Mouse (Mus musculus) ES-E14 (cell line): Measurements from ENCODE around the gene Gck. TPM values are rescaled to one million over a fixed set of nuclear protein-coding genes. Genes with fewer than 3 reads are reported as not detected.

Source experiments
- DNase-seq: peaks from one replicate; pipeline ENCODE4 v3.0.0-alpha.2; 2013; ENCODE audit warnings: low read depth, low spot score
- H3K27ac ChIP-seq: 2 replicates; pipeline ENCODE4 v1.5.1; 2012; ENCODE audit warnings: low read depth, mild to moderate bottlenecking, low read length, moderate library complexity, mixed read lengths; ENCODE audit not compliant: poor library complexity, insufficient read depth, severe bottlenecking
- H3K36me3 ChIP-seq: 2 replicates; pipeline ENCODE4 v1.6.1; 2012; ENCODE audit warnings: mild to moderate bottlenecking, low read length, moderate library complexity, mixed read lengths; ENCODE audit not compliant: control insufficient read depth, poor library complexity, insufficient read depth, severe bottlenecking
- H3K4me1 ChIP-seq, 2 experiments: fragments of 150-350 bp in 1 of 2; sonication (generic) in 1 of 2; 2 replicates each; pipeline ENCODE4 v1.6.1; 2012; ENCODE audit warnings: low read length in 2 of 2, mild to moderate bottlenecking in 1 of 2, mixed read lengths in 1 of 2; ENCODE audit not compliant: control insufficient read depth in 2 of 2, insufficient read depth in 2 of 2, poor library complexity in 1 of 2
- H3K4me3 ChIP-seq, 2 experiments: fragments of 150-350 bp in 1 of 2; sonication (generic) in 1 of 2; 2 replicates each; pipeline ENCODE4 v1.5.1; 2012; ENCODE audit warnings: low read length in 2 of 2, low read depth in 1 of 2, mild to moderate bottlenecking in 1 of 2, mixed read lengths in 1 of 2; ENCODE audit not compliant: insufficient read depth in 1 of 2, poor library complexity in 1 of 2, severe bottlenecking in 1 of 2
- H3K9ac ChIP-seq: 2 replicates; pipeline ENCODE4 v1.6.1; 2012; ENCODE audit warnings: low read depth, mild to moderate bottlenecking, low read length, mixed read lengths; ENCODE audit not compliant: poor library complexity, insufficient read depth, severe bottlenecking
- H3K9me3 ChIP-seq: fragments of 150-350 bp; sonication (generic); 2 replicates; pipeline ENCODE4 v1.6.1; 2012; ENCODE audit warnings: low read depth, mild to moderate bottlenecking, low read length; ENCODE audit not compliant: control insufficient read depth, insufficient read depth
- CHD2 ChIP-seq: IDR thresholded peaks from 2 replicates; pipeline ENCODE4 v1.6.1; 2014; ENCODE audit warnings: mild to moderate bottlenecking, low read depth, low read length, inconsistent platforms
- HCFC1 ChIP-seq: IDR thresholded peaks from 2 replicates; pipeline ENCODE4 v1.6.1; 2012; ENCODE audit warnings: low read length, inconsistent platforms, borderline replicate concordance; ENCODE audit not compliant: insufficient read depth
- MAFK ChIP-seq: IDR thresholded peaks from 2 replicates; pipeline ENCODE4 v1.6.1; 2014; ENCODE audit warnings: mild to moderate bottlenecking, low read depth, low read length, inconsistent platforms; ENCODE audit not compliant: insufficient read depth
- ZC3H11A ChIP-seq: IDR thresholded peaks from 2 replicates; pipeline ENCODE4 v1.6.1; 2012; ENCODE audit warnings: low read depth, mild to moderate bottlenecking, inconsistent platforms, low read length, borderline replicate concordance
- ZNF384 ChIP-seq: IDR thresholded peaks from 2 replicates; pipeline ENCODE4 v1.6.1; 2012; ENCODE audit warnings: low read depth, low read length, inconsistent platforms
- in situ Hi-C, 2 experiments: fragments of 600-800 bp; cut with MboI; formaldehyde crosslinking; loops; one replicate each; pipeline ENCODE4 v1.15.1; 2025; ENCODE audit warnings: low sequenced_read_pairs in 2 of 2, inconsistent platforms in 1 of 2; ENCODE audit not compliant: unreplicated experiment in 2 of 2
- total RNA-seq: library from RNA; depleted of rRNA; stranded (reverse); fragments of 300-350 nt; gene quantifications from 2 replicates; pipeline ENCODE4 v1.2.3, GENCODE M21; 2012

Gene Gck
- total RNA-seq, 1 experiment = 0.76 TPM

- Histone ChIP-seq H3K4me3 (no peak overlapping the region), H3K27ac (no peak overlapping the region), H3K36me3 (no peaks in the 10 kb centered on the region; the same call in 1 of the 2 replicates), H3K4me1 (peaks cover 18 to 42% of the 10 kb centered on the region in 2 experiments), H3K9ac (no peak overlapping the region), H3K9me3 (no peaks in the 10 kb centered on the region)
- TF ChIP-seq ZNF384 (no peak), ZC3H11A (no peak), CHD2 (no peak), MAFK (no peak), HCFC1 (no peak)
- no peak for DNase-seq
- in situ Hi-C loops = no loop called here
These were observed 26.2 kb upstream of the Gck start for GRCm38 (mm10) chr11:5976106-5976505.

GRCm38 (mm10) chr11:5975068-5975467 lies 25.2 kb upstream of the Gck start:
- H3K9ac ChIP-seq = no peak overlapping the region
- no peak for DNase-seq
- in situ Hi-C loops = no loop called here
- no peak overlapping the region for H3K4me3 ChIP-seq
- peaks cover 3% of the 10 kb centered on the region; the same call in 1 of the 2 replicates for H3K36me3 ChIP-seq
- H3K27ac ChIP-seq = no peak overlapping the region
- TF ChIP-seq HCFC1 = no peak
- TF ChIP-seq ZNF384 = no peak
- no peak for TF ChIP-seq MAFK
- TF ChIP-seq ZC3H11A = no peak
- TF ChIP-seq CHD2 = no peak
- peaks cover 18 to 42% of the 10 kb centered on the region in 2 experiments for H3K4me1 ChIP-seq
- no peaks in the 10 kb centered on the region for H3K9me3 ChIP-seq

- Histone ChIP-seq H3K9ac (no peak overlapping the region), H3K36me3 (peaks cover 10% of the 10 kb centered on the region; the same call in 1 of the 2 replicates), H3K9me3 (no peaks in the 10 kb centered on the region), H3K4me3 (no peak overlapping the region), H3K4me1 (peaks cover 18 to 42% of the 10 kb centered on the region in 2 experiments), H3K27ac (no peak overlapping the region)
- in situ Hi-C loops = no loop called here
- TF ChIP-seq HCFC1 (no peak), MAFK (no peak), ZC3H11A (no peak), ZNF384 (no peak), CHD2 (no peak)
- DNase-seq = no peak
These were observed 24.2 kb upstream of the Gck start for GRCm38 (mm10) chr11:5974053-5974452.

- TF ChIP-seq CHD2 (no peak), ZNF384 (no peak), MAFK (no peak), ZC3H11A (no peak), HCFC1 (no peak)
- H3K4me1 ChIP-seq = peaks cover 20 to 44% of the 10 kb centered on the region in 2 experiments
- H3K9ac ChIP-seq = no peak overlapping the region
- H3K27ac ChIP-seq = no peak overlapping the region
- H3K9me3 ChIP-seq = no peaks in the 10 kb centered on the region
- peaks cover 11% of the 10 kb centered on the region; the same call in 1 of the 2 replicates for H3K36me3 ChIP-seq
- H3K4me3 ChIP-seq = no peak overlapping the region
- no peak for DNase-seq
- in situ Hi-C loops = no loop called here
These were observed 23.3 kb upstream of the Gck start for GRCm38 (mm10) chr11:5973151-5973550.

- DNase-seq = no peak
- H3K9me3 ChIP-seq = no peaks in the 10 kb centered on the region
- H3K27ac ChIP-seq = no peak overlapping the region
- in situ Hi-C loops = no loop called here
- H3K4me1 ChIP-seq = peaks cover 16 to 44% of the 10 kb centered on the region in 2 experiments; a peak in 3 of 4 replicates
- H3K4me3 ChIP-seq = no peak overlapping the region
- H3K9ac ChIP-seq = no peak overlapping the region
- no peak for TF ChIP-seq HCFC1
- TF ChIP-seq ZC3H11A = no peak
- no peak for TF ChIP-seq CHD2
- no peak for TF ChIP-seq ZNF384
- TF ChIP-seq MAFK = no peak
- peaks cover 18% of the 10 kb centered on the region; the same call in 1 of the 2 replicates for H3K36me3 ChIP-seq
These were observed 21.3 kb upstream of the Gck start for GRCm38 (mm10) chr11:5971202-5971601.
